Mouse (Mus musculus): ENCODE measurements around the gene Zfp523. TPM values are rescaled to one million over a fixed set of nuclear protein-coding genes. Genes with fewer than 3 reads are reported as not detected.

Zfp523 gene
- polyA plus RNA-seq, 1 experiment from 2014 or later = 31.0 TPM

DNA sequence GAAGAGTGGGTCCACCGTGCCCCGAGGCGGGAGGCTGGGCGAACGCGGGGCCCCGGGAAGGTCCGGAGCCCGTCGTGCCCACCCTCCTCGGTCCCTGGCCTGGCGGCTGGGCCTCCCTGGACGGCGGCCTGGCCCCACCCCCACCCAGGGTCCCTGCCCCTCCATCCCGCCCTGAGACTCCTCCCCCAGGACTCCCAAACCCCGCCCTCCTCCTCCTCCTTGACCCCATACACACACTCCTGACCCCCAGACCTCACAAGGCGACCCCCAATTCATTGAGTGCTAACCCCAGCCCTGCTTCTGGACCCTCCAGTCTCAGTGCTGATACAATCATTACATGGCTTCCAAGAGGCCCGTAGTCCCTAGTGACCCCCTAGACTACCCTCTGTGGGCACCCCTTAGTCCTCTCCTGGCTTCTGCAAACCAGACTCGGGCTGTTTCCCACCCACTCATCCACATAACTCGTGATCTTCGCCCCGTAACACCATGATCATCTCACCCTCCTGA lies 664 bp downstream of the Zfp523 start:
- H3K4me3 ChIP-seq (ENCODE audit: low read depth, low read length) = peak overlapping the region; percentile 88
- peaks cover 11% of the 10 kb centered on the region for H3K4me1 ChIP-seq (ENCODE audit: control insufficient read depth, insufficient read depth, low read length)
- 0 out of 2 replicates have a peak, but pooled peaks cover 4% of the 10 kb centered on the region for H3K36me3 ChIP-seq (ENCODE audit: control insufficient read depth, insufficient read depth, low read length)
- peak; percentile 69 for ATAC-seq
- H3K27ac ChIP-seq (ENCODE audit: low read depth, low read length) = peak overlapping the region; percentile 92
- no peaks in the 10 kb centered on the region for H3K27me3 ChIP-seq (replicated peaks; ENCODE audit: control insufficient read depth, insufficient read depth, low read length)
- 10% methylated on average over 20 of the region's 22 CpGs for WGBS
- DNase-seq (ENCODE audit: low spot score) = peak; percentile 45
- H3K4me2 ChIP-seq (ENCODE audit: low read length) = peak overlapping the region; percentile 82
- peak overlapping the region; percentile 90 for H3K9ac ChIP-seq (ENCODE audit: low read length)
- no peaks in the 10 kb centered on the region for H3K9me3 ChIP-seq (replicated peaks; ENCODE audit: control insufficient read depth, low read length)

- WGBS = 45% methylated on average over 4 of the region's 4 CpGs
- Histone ChIP-seq H3K27ac (ENCODE audit: low read depth, low read length) (no peak overlapping the region), H3K4me1 (ENCODE audit: control insufficient read depth, insufficient read depth, low read length) (peaks cover 11% of the 10 kb centered on the region), H3K27me3 (replicated peaks; ENCODE audit: control insufficient read depth, insufficient read depth, low read length) (no peaks in the 10 kb centered on the region), H3K36me3 (ENCODE audit: control insufficient read depth, insufficient read depth, low read length) (0 out of 2 replicates have a peak, but pooled peaks cover 4% of the 10 kb centered on the region), H3K9ac (ENCODE audit: low read length) (no peak overlapping the region), H3K4me3 (ENCODE audit: low read depth, low read length) (no peak overlapping the region), H3K4me2 (ENCODE audit: low read length) (no peak overlapping the region), H3K9me3 (replicated peaks; ENCODE audit: control insufficient read depth, low read length) (no peaks in the 10 kb centered on the region)
- DNase-seq (ENCODE audit: low spot score) = no peak
- no peak for ATAC-seq
Observed at GRCm38 (mm10) chr17:28180331-28180730, 3.4 kb downstream of the Zfp523 start.

GRCm38 (mm10) chr17:28180783-28181544 lies 4.0 kb downstream of the Zfp523 start:
- Histone ChIP-seq H3K9me3 (replicated peaks; ENCODE audit: control insufficient read depth, low read length) (no peaks in the 10 kb centered on the region), H3K27ac (ENCODE audit: low read depth, low read length) (no peak overlapping the region), H3K4me1 (ENCODE audit: control insufficient read depth, insufficient read depth, low read length) (peaks cover 11% of the 10 kb centered on the region), H3K4me2 (ENCODE audit: low read length) (no peak overlapping the region), H3K9ac (ENCODE audit: low read length) (no peak overlapping the region), H3K36me3 (ENCODE audit: control insufficient read depth, insufficient read depth, low read length) (0 out of 2 replicates have a peak, but pooled peaks cover 4% of the 10 kb centered on the region), H3K4me3 (ENCODE audit: low read depth, low read length) (no peak overlapping the region), H3K27me3 (replicated peaks; ENCODE audit: control insufficient read depth, insufficient read depth, low read length) (no peaks in the 10 kb centered on the region)
- no peak for DNase-seq (ENCODE audit: low spot score)
- no peak for ATAC-seq
- 89% methylated on average over 15 of the region's 15 CpGs for WGBS

- Histone ChIP-seq H3K9me3 (replicated peaks; ENCODE audit: control insufficient read depth, low read length) (no peaks in the 10 kb centered on the region), H3K36me3 (ENCODE audit: control insufficient read depth, insufficient read depth, low read length) (peaks cover 9% of the 10 kb centered on the region), H3K27ac (ENCODE audit: low read depth, low read length) (no peak overlapping the region), H3K4me3 (ENCODE audit: low read depth, low read length) (no peak overlapping the region), H3K9ac (ENCODE audit: low read length) (no peak overlapping the region), H3K4me1 (ENCODE audit: control insufficient read depth, insufficient read depth, low read length) (no peaks in the 10 kb centered on the region), H3K4me2 (ENCODE audit: low read length) (no peak overlapping the region), H3K27me3 (replicated peaks; ENCODE audit: control insufficient read depth, insufficient read depth, low read length) (no peaks in the 10 kb centered on the region)
- DNase-seq (ENCODE audit: low spot score) = no peak
- WGBS = 86% methylated on average over 7 of the region's 7 CpGs
- no peak for ATAC-seq
Observed at GRCm38 (mm10) chr17:28184971-28185638, 8.2 kb downstream of the Zfp523 start.

DNA sequence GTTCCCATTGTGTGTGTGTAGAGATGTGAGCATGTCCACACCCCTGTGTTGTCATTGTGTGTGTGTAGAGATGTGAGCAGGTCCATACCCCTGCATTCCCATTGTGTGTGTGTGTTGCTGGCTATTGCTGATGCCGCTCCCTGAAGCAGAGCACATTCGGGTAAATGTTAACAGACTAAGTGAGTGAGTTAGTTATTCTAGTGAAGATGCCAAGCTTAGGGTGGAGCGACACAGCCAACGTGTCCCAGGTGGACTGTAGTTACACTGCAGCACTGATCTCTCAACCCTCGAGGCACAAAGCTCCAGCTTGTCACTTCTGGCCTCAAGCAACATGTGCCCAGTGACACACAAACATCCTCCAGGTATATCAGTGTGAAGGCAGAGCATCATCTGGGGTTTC lies 11.4 kb downstream of the Zfp523 start:
- Histone ChIP-seq H3K9me3 (replicated peaks; ENCODE audit: control insufficient read depth, low read length) (no peaks in the 10 kb centered on the region), H3K4me1 (ENCODE audit: control insufficient read depth, insufficient read depth, low read length) (no peaks in the 10 kb centered on the region), H3K9ac (ENCODE audit: low read length) (no peak overlapping the region), H3K4me3 (ENCODE audit: low read depth, low read length) (no peak overlapping the region), H3K27ac (ENCODE audit: low read depth, low read length) (no peak overlapping the region), H3K27me3 (replicated peaks; ENCODE audit: control insufficient read depth, insufficient read depth, low read length) (no peaks in the 10 kb centered on the region), H3K36me3 (ENCODE audit: control insufficient read depth, insufficient read depth, low read length) (peaks cover 31% of the 10 kb centered on the region), H3K4me2 (ENCODE audit: low read length) (no peak overlapping the region)
- 85% methylated on average over 5 of the region's 5 CpGs for WGBS
- ATAC-seq (no peak), DNase-seq (ENCODE audit: low spot score) (no peak)

DNA sequence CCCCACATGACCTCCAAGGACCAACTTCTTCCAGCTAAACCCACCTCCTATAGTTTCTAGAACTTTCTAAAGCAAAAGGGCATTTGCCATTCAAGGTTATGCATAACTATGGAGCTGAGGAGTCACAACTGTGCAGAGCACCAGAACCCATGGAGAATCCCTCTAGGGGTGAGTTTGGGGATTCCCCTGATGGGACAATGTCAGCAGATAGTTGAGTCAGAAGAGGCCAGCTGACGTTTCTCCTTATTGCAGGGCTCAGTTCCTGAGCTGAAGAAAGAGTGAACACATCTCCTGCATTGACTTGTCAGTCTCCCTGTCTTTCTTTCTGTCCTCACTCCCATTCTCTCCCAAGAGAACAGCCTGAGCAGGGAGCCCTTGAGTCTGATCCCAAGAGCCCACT lies 15.8 kb downstream of the Zfp523 start:
- no peak overlapping the region for H3K9ac ChIP-seq (ENCODE audit: low read length)
- 95% methylated on average over 1 of the region's 1 CpGs for WGBS
- DNase-seq (ENCODE audit: low spot score) (no peak), ATAC-seq (no peak)
- H3K4me3 ChIP-seq (ENCODE audit: low read depth, low read length) = no peak overlapping the region
- no peaks in the 10 kb centered on the region for H3K9me3 ChIP-seq (replicated peaks; ENCODE audit: control insufficient read depth, low read length)
- H3K4me2 ChIP-seq (ENCODE audit: low read length) = no peak overlapping the region
- H3K27me3 ChIP-seq (replicated peaks; ENCODE audit: control insufficient read depth, insufficient read depth, low read length) = no peaks in the 10 kb centered on the region
- no peak overlapping the region for H3K27ac ChIP-seq (ENCODE audit: low read depth, low read length)
- peaks cover 64% of the 10 kb centered on the region for H3K36me3 ChIP-seq (ENCODE audit: control insufficient read depth, insufficient read depth, low read length)
- no peaks in the 10 kb centered on the region for H3K4me1 ChIP-seq (ENCODE audit: control insufficient read depth, insufficient read depth, low read length)

GRCm38 (mm10) chr17:28193559-28193958 lies 16.6 kb downstream of the Zfp523 start:
- Histone ChIP-seq H3K4me2 (ENCODE audit: low read length) (no peak overlapping the region), H3K9me3 (replicated peaks; ENCODE audit: control insufficient read depth, low read length) (no peaks in the 10 kb centered on the region), H3K27ac (ENCODE audit: low read depth, low read length) (no peak overlapping the region), H3K4me1 (ENCODE audit: control insufficient read depth, insufficient read depth, low read length) (no peaks in the 10 kb centered on the region), H3K9ac (ENCODE audit: low read length) (no peak overlapping the region), H3K4me3 (ENCODE audit: low read depth, low read length) (no peak overlapping the region), H3K27me3 (replicated peaks; ENCODE audit: control insufficient read depth, insufficient read depth, low read length) (no peaks in the 10 kb centered on the region), H3K36me3 (ENCODE audit: control insufficient read depth, insufficient read depth, low read length) (peaks cover 71% of the 10 kb centered on the region)
- WGBS = 85% methylated on average over 3 of the region's 3 CpGs
- ATAC-seq (no peak), DNase-seq (ENCODE audit: low spot score) (no peak)

GRCm38 (mm10) chr17:28195033-28195432 lies 18.1 kb downstream of the Zfp523 start:
- 95% methylated on average over 10 of the region's 10 CpGs for WGBS
- no peaks in the 10 kb centered on the region for H3K27me3 ChIP-seq (replicated peaks; ENCODE audit: control insufficient read depth, insufficient read depth, low read length)
- H3K9ac ChIP-seq (ENCODE audit: low read length) = no peak overlapping the region
- no peak overlapping the region for H3K27ac ChIP-seq (ENCODE audit: low read depth, low read length)
- no peak overlapping the region for H3K4me2 ChIP-seq (ENCODE audit: low read length)
- DNase-seq (ENCODE audit: low spot score) (no peak), ATAC-seq (no peak)
- H3K4me3 ChIP-seq (ENCODE audit: low read depth, low read length) = no peak overlapping the region
- peaks cover 78% of the 10 kb centered on the region for H3K36me3 ChIP-seq (ENCODE audit: control insufficient read depth, insufficient read depth, low read length)
- H3K9me3 ChIP-seq (replicated peaks; ENCODE audit: control insufficient read depth, low read length) = no peaks in the 10 kb centered on the region
- H3K4me1 ChIP-seq (ENCODE audit: control insufficient read depth, insufficient read depth, low read length) = no peaks in the 10 kb centered on the region

- Histone ChIP-seq H3K9me3 (replicated peaks; ENCODE audit: control insufficient read depth, low read length) (no peaks in the 10 kb centered on the region), H3K9ac (ENCODE audit: low read length) (no peak overlapping the region), H3K4me2 (ENCODE audit: low read length) (no peak overlapping the region), H3K4me3 (ENCODE audit: low read depth, low read length) (no peak overlapping the region), H3K27me3 (replicated peaks; ENCODE audit: control insufficient read depth, insufficient read depth, low read length) (no peaks in the 10 kb centered on the region), H3K27ac (ENCODE audit: low read depth, low read length) (no peak overlapping the region), H3K4me1 (ENCODE audit: control insufficient read depth, insufficient read depth, low read length) (no peaks in the 10 kb centered on the region), H3K36me3 (ENCODE audit: control insufficient read depth, insufficient read depth, low read length) (peaks cover 82% of the 10 kb centered on the region)
- ATAC-seq = no peak
- DNase-seq (ENCODE audit: low spot score) = no peak
- WGBS = 83% methylated on average over 18 of the region's 18 CpGs
Observed at GRCm38 (mm10) chr17:28197646-28198045, 20.7 kb downstream of the Zfp523 start.

Measured in forebrain, embryonic 14.5 days (tissue).